Mouse (Mus musculus): ENCODE measurements around the gene Ppara. TPM values are rescaled to one million over a fixed set of nuclear protein-coding genes. Genes with fewer than 3 reads are reported as not detected.
A peak's percentile ranks its signal among the peaks of the same experiment; 100 is the strongest.
"Not testable (repeated sequence)": the region's sequence is repeated elsewhere in the genome, so short reads cannot be mapped to it uniquely, and the experiment has no call there.

Ppara gene
- polyA plus RNA-seq, 1 experiment from 2014 or later = 12.2 TPM

DNA sequence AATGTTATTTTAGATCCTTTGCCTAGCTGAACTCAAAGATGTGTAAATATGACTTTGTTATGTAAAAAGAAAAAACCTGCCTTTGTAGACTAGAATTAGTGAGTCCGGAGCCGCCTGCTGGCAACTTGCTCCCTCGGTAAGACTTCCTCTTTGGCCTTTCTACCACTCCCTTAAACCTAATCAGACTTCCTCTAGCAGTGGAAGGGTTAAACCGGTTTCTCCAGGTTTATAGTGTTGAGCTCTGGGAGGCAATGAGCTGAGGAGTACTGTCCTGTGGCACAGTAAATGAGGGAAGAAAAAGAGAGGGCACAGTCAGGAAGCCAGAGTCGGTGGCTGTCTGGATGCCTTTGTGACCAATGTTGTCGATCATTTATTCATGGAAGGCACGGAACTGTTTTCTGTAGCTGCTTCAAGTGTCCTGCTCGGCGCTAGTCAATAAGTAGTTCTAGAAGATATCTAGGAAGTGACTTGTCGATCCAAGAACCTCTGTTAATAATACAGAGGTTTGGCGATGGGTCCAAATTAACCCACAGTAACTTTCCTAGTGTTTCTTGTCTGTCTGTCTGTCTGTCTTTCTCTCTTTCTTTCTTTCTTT, 37.5 kb downstream of the Ppara start:
- peak; percentile 67 for ATAC-seq (ENCODE audit: insufficient read depth, low FRiP score)
- 63% methylated on average over 11 of the region's 11 CpGs for WGBS

GRCm38 (mm10) chr15:85774419-85774818, 39.6 kb downstream of the Ppara start:
- no peak for ATAC-seq (ENCODE audit: insufficient read depth, low FRiP score)
- Histone ChIP-seq H3K27ac (ENCODE audit: low read length) (no peak overlapping the region), H3K27me3 (ENCODE audit: control insufficient read depth, insufficient read depth, low read length) (no peaks in the 10 kb centered on the region), H3K9me3 (replicated peaks; ENCODE audit: control insufficient read depth, low read length) (no peaks in the 10 kb centered on the region), H3K4me1 (ENCODE audit: control insufficient read depth, insufficient read depth, low read length) (no peaks in the 10 kb centered on the region), H3K36me3 (ENCODE audit: control insufficient read depth, insufficient read depth, low read length) (no peaks in the 10 kb centered on the region), H3K4me2 (ENCODE audit: low read depth, low read length) (no peak overlapping the region), H3K4me3 (replicated peaks; ENCODE audit: low read length) (no peak overlapping the region), H3K9ac (ENCODE audit: low read length) (no peak overlapping the region)
- WGBS = 77% methylated on average over 9 of the region's 9 CpGs

More for the DNA sequence above, 37.5 kb downstream of the Ppara start:
- Histone ChIP-seq H3K27me3 (ENCODE audit: control insufficient read depth, insufficient read depth, low read length) (no peaks in the 10 kb centered on the region), H3K36me3 (ENCODE audit: control insufficient read depth, insufficient read depth, low read length) (no peaks in the 10 kb centered on the region), H3K4me2 (ENCODE audit: low read depth, low read length) (no peak overlapping the region), H3K4me1 (ENCODE audit: control insufficient read depth, insufficient read depth, low read length) (no peaks in the 10 kb centered on the region), H3K9ac (ENCODE audit: low read length) (no peak overlapping the region), H3K27ac (ENCODE audit: low read length) (peak overlapping the region; percentile 43), H3K4me3 (replicated peaks; ENCODE audit: low read length) (no peak overlapping the region), H3K9me3 (replicated peaks; ENCODE audit: control insufficient read depth, low read length) (no peaks in the 10 kb centered on the region)

DNA sequence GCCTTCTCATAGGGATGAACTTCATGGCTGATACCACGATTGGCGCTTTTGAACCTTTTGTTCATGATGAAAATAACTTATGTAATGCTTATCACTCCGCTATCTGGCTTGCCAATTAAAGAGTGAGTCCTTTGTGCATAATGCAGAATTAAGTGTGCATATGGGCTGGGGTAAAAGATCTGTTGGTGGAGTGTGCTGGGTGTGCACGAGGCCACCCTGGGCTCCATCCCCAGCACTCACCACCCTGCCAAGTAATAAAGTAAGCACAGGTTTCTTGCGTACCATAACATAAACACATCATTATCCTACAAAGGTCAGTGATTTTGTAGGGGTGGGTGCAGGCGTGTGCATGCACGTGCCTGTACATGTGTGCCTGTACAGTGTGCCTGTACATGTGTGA, 40.2 kb downstream of the Ppara start:
- Histone ChIP-seq H3K9ac (ENCODE audit: low read length) (no peak overlapping the region), H3K4me2 (ENCODE audit: low read depth, low read length) (no peak overlapping the region), H3K4me3 (replicated peaks; ENCODE audit: low read length) (no peak overlapping the region), H3K27me3 (ENCODE audit: control insufficient read depth, insufficient read depth, low read length) (no peaks in the 10 kb centered on the region), H3K4me1 (ENCODE audit: control insufficient read depth, insufficient read depth, low read length) (no peaks in the 10 kb centered on the region), H3K9me3 (replicated peaks; ENCODE audit: control insufficient read depth, low read length) (no peaks in the 10 kb centered on the region), H3K36me3 (ENCODE audit: control insufficient read depth, insufficient read depth, low read length) (no peaks in the 10 kb centered on the region), H3K27ac (ENCODE audit: low read length) (no peak overlapping the region)
- WGBS = 75% methylated on average over 7 of the region's 7 CpGs
- no peak for ATAC-seq (ENCODE audit: insufficient read depth, low FRiP score)

- no peak for ATAC-seq (ENCODE audit: insufficient read depth, low FRiP score)
- H3K27me3 ChIP-seq (ENCODE audit: control insufficient read depth, insufficient read depth, low read length) = no peaks in the 10 kb centered on the region
- H3K4me2 ChIP-seq (ENCODE audit: low read depth, low read length) = no peak overlapping the region
- no peak overlapping the region for H3K4me3 ChIP-seq (replicated peaks; ENCODE audit: low read length)
- WGBS = 66% methylated on average over 2 of the region's 2 CpGs
- H3K9me3 ChIP-seq (replicated peaks; ENCODE audit: control insufficient read depth, low read length) = no peaks in the 10 kb centered on the region
- no peak overlapping the region for H3K9ac ChIP-seq (ENCODE audit: low read length)
- H3K36me3 ChIP-seq (ENCODE audit: control insufficient read depth, insufficient read depth, low read length) = no peaks in the 10 kb centered on the region
- no peaks in the 10 kb centered on the region for H3K4me1 ChIP-seq (ENCODE audit: control insufficient read depth, insufficient read depth, low read length)
- no peak overlapping the region for H3K27ac ChIP-seq (ENCODE audit: low read length)
Observed at GRCm38 (mm10) chr15:85776241-85776640, 41.5 kb downstream of the Ppara start.

GRCm38 (mm10) chr15:85776771-85777170, 42.0 kb downstream of the Ppara start:
- H3K36me3 ChIP-seq (ENCODE audit: control insufficient read depth, insufficient read depth, low read length) = no peaks in the 10 kb centered on the region
- no peaks in the 10 kb centered on the region for H3K9me3 ChIP-seq (replicated peaks; ENCODE audit: control insufficient read depth, low read length)
- no peak overlapping the region for H3K27ac ChIP-seq (ENCODE audit: low read length)
- no peak for ATAC-seq (ENCODE audit: insufficient read depth, low FRiP score)
- H3K9ac ChIP-seq (ENCODE audit: low read length) = no peak overlapping the region
- WGBS = 72% methylated on average over 5 of the region's 5 CpGs
- H3K4me1 ChIP-seq (ENCODE audit: control insufficient read depth, insufficient read depth, low read length) = no peaks in the 10 kb centered on the region
- no peak overlapping the region for H3K4me2 ChIP-seq (ENCODE audit: low read depth, low read length)
- H3K4me3 ChIP-seq (replicated peaks; ENCODE audit: low read length) = no peak overlapping the region
- no peaks in the 10 kb centered on the region for H3K27me3 ChIP-seq (ENCODE audit: control insufficient read depth, insufficient read depth, low read length)

DNA sequence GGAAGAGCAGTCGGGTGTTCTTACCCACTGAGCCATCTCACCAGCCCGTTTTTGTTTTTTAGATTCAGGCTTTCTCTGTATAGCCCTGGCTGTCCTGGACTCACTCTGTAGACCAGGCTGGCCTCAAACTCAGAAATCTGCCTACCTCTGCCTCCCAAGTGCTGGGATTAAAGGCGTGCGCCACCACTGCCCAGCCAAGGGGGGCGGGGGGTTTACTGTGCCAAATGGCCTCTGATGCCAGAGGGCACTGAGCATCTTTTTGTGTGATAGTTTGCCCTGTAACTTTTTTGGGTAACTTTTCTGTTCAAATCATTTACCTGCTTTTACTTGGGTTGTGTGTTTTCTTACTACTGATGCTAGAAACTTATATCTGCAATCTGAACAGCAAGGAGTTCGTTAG, 44.1 kb downstream of the Ppara start:
- 91% methylated on average over 6 of the region's 6 CpGs for WGBS
- not testable (repeated sequence) for H3K9me3 ChIP-seq (replicated peaks; ENCODE audit: control insufficient read depth, low read length)

DNA sequence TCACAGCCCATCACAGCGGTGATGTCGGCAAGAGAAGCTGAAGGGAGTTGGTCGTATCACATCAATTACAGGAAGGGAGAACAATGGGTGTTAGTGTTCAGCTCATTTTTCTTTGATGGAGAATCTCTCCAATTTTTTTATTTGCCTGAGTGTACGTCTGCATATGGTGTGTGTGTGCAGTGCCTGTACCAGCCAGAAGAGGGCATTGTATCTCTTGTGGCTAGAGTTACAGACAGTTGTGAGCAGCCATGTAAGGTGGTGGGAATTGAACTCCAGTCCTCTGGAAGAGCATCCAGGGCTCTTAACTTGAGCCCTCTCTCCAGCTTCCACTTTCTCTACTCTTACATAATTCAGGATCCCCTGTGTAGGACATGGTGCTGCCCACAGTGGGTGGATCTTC, 48.4 kb downstream of the Ppara start:
- Histone ChIP-seq H3K4me1 (ENCODE audit: control insufficient read depth, insufficient read depth, low read length) (no peaks in the 10 kb centered on the region), H3K9ac (ENCODE audit: low read length) (no peak overlapping the region), H3K4me2 (ENCODE audit: low read depth, low read length) (no peak overlapping the region), H3K4me3 (replicated peaks; ENCODE audit: low read length) (no peak overlapping the region), H3K27ac (ENCODE audit: low read length) (no peak overlapping the region), H3K36me3 (ENCODE audit: control insufficient read depth, insufficient read depth, low read length) (no peaks in the 10 kb centered on the region), H3K27me3 (ENCODE audit: control insufficient read depth, insufficient read depth, low read length) (no peaks in the 10 kb centered on the region), H3K9me3 (replicated peaks; ENCODE audit: control insufficient read depth, low read length) (no peaks in the 10 kb centered on the region)
- ATAC-seq (ENCODE audit: insufficient read depth, low FRiP score) = no peak
- 82% methylated on average over 4 of the region's 4 CpGs for WGBS

More for the DNA sequence above, 44.1 kb downstream of the Ppara start:
- not testable (repeated sequence) for ATAC-seq (ENCODE audit: insufficient read depth, low FRiP score); H3K4me3 ChIP-seq (replicated peaks; ENCODE audit: low read length); H3K9ac ChIP-seq (ENCODE audit: low read length); H3K36me3 ChIP-seq (ENCODE audit: control insufficient read depth, insufficient read depth, low read length); H3K27ac ChIP-seq (ENCODE audit: low read length); H3K4me2 ChIP-seq (ENCODE audit: low read depth, low read length); H3K4me1 ChIP-seq (ENCODE audit: control insufficient read depth, insufficient read depth, low read length); H3K27me3 ChIP-seq (ENCODE audit: control insufficient read depth, insufficient read depth, low read length)

- no peaks in the 10 kb centered on the region for H3K9me3 ChIP-seq (replicated peaks; ENCODE audit: control insufficient read depth, low read length)
- no peaks in the 10 kb centered on the region for H3K27me3 ChIP-seq (ENCODE audit: control insufficient read depth, insufficient read depth, low read length)
- H3K27ac ChIP-seq (ENCODE audit: low read length) = no peak overlapping the region
- H3K4me3 ChIP-seq (replicated peaks; ENCODE audit: low read length) = no peak overlapping the region
- H3K4me1 ChIP-seq (ENCODE audit: control insufficient read depth, insufficient read depth, low read length) = no peaks in the 10 kb centered on the region
- no peak overlapping the region for H3K4me2 ChIP-seq (ENCODE audit: low read depth, low read length)
- no peak for ATAC-seq (ENCODE audit: insufficient read depth, low FRiP score)
- H3K36me3 ChIP-seq (ENCODE audit: control insufficient read depth, insufficient read depth, low read length) = no peaks in the 10 kb centered on the region
- no peak overlapping the region for H3K9ac ChIP-seq (ENCODE audit: low read length)
- WGBS = 97% methylated on average over 3 of the region's 3 CpGs
Observed at GRCm38 (mm10) chr15:85784341-85784740, 49.6 kb downstream of the Ppara start.

GRCm38 (mm10) chr15:85786711-85787110, 51.9 kb downstream of the Ppara start:
- no peaks in the 10 kb centered on the region for H3K36me3 ChIP-seq (ENCODE audit: control insufficient read depth, insufficient read depth, low read length)
- no peaks in the 10 kb centered on the region for H3K9me3 ChIP-seq (replicated peaks; ENCODE audit: control insufficient read depth, low read length)
- H3K4me2 ChIP-seq (ENCODE audit: low read depth, low read length) = no peak overlapping the region
- peak; percentile 78; the same call in 1 of the 2 replicates for ATAC-seq (ENCODE audit: insufficient read depth, low FRiP score)
- no peaks in the 10 kb centered on the region for H3K4me1 ChIP-seq (ENCODE audit: control insufficient read depth, insufficient read depth, low read length)
- no peak overlapping the region for H3K27ac ChIP-seq (ENCODE audit: low read length)
- no peak overlapping the region for H3K4me3 ChIP-seq (replicated peaks; ENCODE audit: low read length)
- WGBS = 65% methylated on average over 5 of the region's 5 CpGs
- no peaks in the 10 kb centered on the region for H3K27me3 ChIP-seq (ENCODE audit: control insufficient read depth, insufficient read depth, low read length)
- no peak overlapping the region for H3K9ac ChIP-seq (ENCODE audit: low read length)
